Mouse (Mus musculus): ENCODE results near the gene Gigyf2. TPM values are rescaled to one million over a fixed set of nuclear protein-coding genes. Genes with fewer than 3 reads are reported as not detected.

The Gigyf2 gene
- 53.2 and 61.3 TPM in 2 replicates for polyA plus RNA-seq (2014; fragmentation: Nextera tagmentation; extraction: Ambion mirVana)

GRCm38 (mm10) chr1:87326742-87327163 is at the start of gene Gigyf2:
Gene Gigyf2 (plus strand): TSS chr1:87326998.
- Histone ChIP-seq H3K27me3 (ENCODE audit: control insufficient read depth, insufficient read depth, low read length) (no peaks in the 10 kb centered on the region), H3K4me2 (replicated peaks; ENCODE audit: low read depth, low read length) (peak within 1 kb of the TSS; percentile 60), H3K27ac (ENCODE audit: low read depth, low read length) (peak within 1 kb of the TSS; percentile 97), H3K9ac (ENCODE audit: low read depth, low read length) (peak within 1 kb of the TSS; percentile 98), H3K4me3 (ENCODE audit: low read length) (peak within 1 kb of the TSS; percentile 99), H3K4me1 (ENCODE audit: control insufficient read depth, insufficient read depth, low read length) (peaks cover 5% of the 10 kb centered on the region), H3K9me3 (ENCODE audit: control insufficient read depth, low read length) (no peaks in the 10 kb centered on the region), H3K36me3 (ENCODE audit: control insufficient read depth, insufficient read depth, low read length) (no peaks in the 10 kb centered on the region; the same call in 1 of the 2 replicates)
- ATAC-seq (ENCODE audit: low FRiP score, low TSS enrichment), result peak; percentile 99
- WGBS, result under 1% methylated on average over 34 of the region's 36 CpGs

GRCm38 (mm10) chr1:87280281-87280680 is 46.5 kb upstream of the Gigyf2 start:
- no peak overlapping the region for H3K27ac ChIP-seq (ENCODE audit: low read depth, low read length)
- no peak overlapping the region for H3K9ac ChIP-seq (ENCODE audit: low read depth, low read length)
- no peak overlapping the region for H3K4me2 ChIP-seq (replicated peaks; ENCODE audit: low read depth, low read length)
- H3K4me3 ChIP-seq (ENCODE audit: low read length), result no peak overlapping the region
- H3K4me1 ChIP-seq (ENCODE audit: control insufficient read depth, insufficient read depth, low read length), result no peaks in the 10 kb centered on the region
- no peak for ATAC-seq (ENCODE audit: low FRiP score, low TSS enrichment)
- H3K36me3 ChIP-seq (ENCODE audit: control insufficient read depth, insufficient read depth, low read length), result no peaks in the 10 kb centered on the region
- WGBS, result 81% methylated on average over 5 of the region's 5 CpGs
- no peaks in the 10 kb centered on the region for H3K9me3 ChIP-seq (ENCODE audit: control insufficient read depth, low read length)
- H3K27me3 ChIP-seq (ENCODE audit: control insufficient read depth, insufficient read depth, low read length), result no peaks in the 10 kb centered on the region

- Histone ChIP-seq H3K36me3 (ENCODE audit: control insufficient read depth, insufficient read depth, low read length) (no peaks in the 10 kb centered on the region), H3K4me2 (replicated peaks; ENCODE audit: low read depth, low read length) (no peak overlapping the region)
These were observed 45.0 kb upstream of the Gigyf2 start for GRCm38 (mm10) chr1:87281599-87282412.

GRCm38 (mm10) chr1:87282413-87282788 is 44.4 kb upstream of the Gigyf2 start:
- WGBS, result 69% methylated on average over 6 of the region's 6 CpGs
- Histone ChIP-seq H3K27me3 (ENCODE audit: control insufficient read depth, insufficient read depth, low read length) (no peaks in the 10 kb centered on the region), H3K4me3 (ENCODE audit: low read length) (no peak overlapping the region), H3K4me2 (replicated peaks; ENCODE audit: low read depth, low read length) (no peak overlapping the region), H3K9me3 (ENCODE audit: control insufficient read depth, low read length) (no peaks in the 10 kb centered on the region), H3K27ac (ENCODE audit: low read depth, low read length) (no peak overlapping the region), H3K4me1 (ENCODE audit: control insufficient read depth, insufficient read depth, low read length) (no peaks in the 10 kb centered on the region), H3K36me3 (ENCODE audit: control insufficient read depth, insufficient read depth, low read length) (no peaks in the 10 kb centered on the region), H3K9ac (ENCODE audit: low read depth, low read length) (no peak overlapping the region)
- no peak for ATAC-seq (ENCODE audit: low FRiP score, low TSS enrichment)

More at GRCm38 (mm10) chr1:87281599-87282412, 45.0 kb upstream of the Gigyf2 start:
- Histone ChIP-seq H3K9me3 (ENCODE audit: control insufficient read depth, low read length) (no peaks in the 10 kb centered on the region), H3K27ac (ENCODE audit: low read depth, low read length) (no peak overlapping the region), H3K9ac (ENCODE audit: low read depth, low read length) (no peak overlapping the region), H3K4me1 (ENCODE audit: control insufficient read depth, insufficient read depth, low read length) (no peaks in the 10 kb centered on the region), H3K27me3 (ENCODE audit: control insufficient read depth, insufficient read depth, low read length) (no peaks in the 10 kb centered on the region), H3K4me3 (ENCODE audit: low read length) (no peak overlapping the region)
- no peak for ATAC-seq (ENCODE audit: low FRiP score, low TSS enrichment)
- 21% methylated on average over 20 of the region's 20 CpGs for WGBS

- Histone ChIP-seq H3K4me3 (ENCODE audit: low read length) (no peak overlapping the region), H3K4me1 (ENCODE audit: control insufficient read depth, insufficient read depth, low read length) (no peaks in the 10 kb centered on the region), H3K27me3 (ENCODE audit: control insufficient read depth, insufficient read depth, low read length) (no peaks in the 10 kb centered on the region), H3K9me3 (ENCODE audit: control insufficient read depth, low read length) (no peaks in the 10 kb centered on the region), H3K27ac (ENCODE audit: low read depth, low read length) (no peak overlapping the region), H3K9ac (ENCODE audit: low read depth, low read length) (no peak overlapping the region), H3K4me2 (replicated peaks; ENCODE audit: low read depth, low read length) (no peak overlapping the region), H3K36me3 (ENCODE audit: control insufficient read depth, insufficient read depth, low read length) (no peaks in the 10 kb centered on the region)
- WGBS, result 79% methylated on average over 10 of the region's 10 CpGs
- no peak for ATAC-seq (ENCODE audit: low FRiP score, low TSS enrichment)
These were observed 43.3 kb upstream of the Gigyf2 start for GRCm38 (mm10) chr1:87283410-87283960.

- H3K4me2 ChIP-seq (replicated peaks; ENCODE audit: low read depth, low read length), result no peak overlapping the region
- 90% methylated on average over 2 of the region's 2 CpGs for WGBS
- H3K4me3 ChIP-seq (ENCODE audit: low read length), result no peak overlapping the region
- H3K4me1 ChIP-seq (ENCODE audit: control insufficient read depth, insufficient read depth, low read length), result no peaks in the 10 kb centered on the region
- no peak overlapping the region for H3K27ac ChIP-seq (ENCODE audit: low read depth, low read length)
- ATAC-seq (ENCODE audit: low FRiP score, low TSS enrichment), result no peak
- no peak overlapping the region for H3K9ac ChIP-seq (ENCODE audit: low read depth, low read length)
- H3K9me3 ChIP-seq (ENCODE audit: control insufficient read depth, low read length), result no peaks in the 10 kb centered on the region
- no peaks in the 10 kb centered on the region for H3K36me3 ChIP-seq (ENCODE audit: control insufficient read depth, insufficient read depth, low read length)
- H3K27me3 ChIP-seq (ENCODE audit: control insufficient read depth, insufficient read depth, low read length), result no peaks in the 10 kb centered on the region
These were observed 39.7 kb upstream of the Gigyf2 start for GRCm38 (mm10) chr1:87287105-87287504.

- Histone ChIP-seq H3K9me3 (ENCODE audit: control insufficient read depth, low read length) (no peaks in the 10 kb centered on the region), H3K4me3 (ENCODE audit: low read length) (no peak overlapping the region), H3K27ac (ENCODE audit: low read depth, low read length) (no peak overlapping the region), H3K4me2 (replicated peaks; ENCODE audit: low read depth, low read length) (no peak overlapping the region), H3K9ac (ENCODE audit: low read depth, low read length) (no peak overlapping the region), H3K27me3 (ENCODE audit: control insufficient read depth, insufficient read depth, low read length) (no peaks in the 10 kb centered on the region), H3K36me3 (ENCODE audit: control insufficient read depth, insufficient read depth, low read length) (no peaks in the 10 kb centered on the region), H3K4me1 (ENCODE audit: control insufficient read depth, insufficient read depth, low read length) (peaks cover 2% of the 10 kb centered on the region; the same call in 1 of the 2 replicates)
- ATAC-seq (ENCODE audit: low FRiP score, low TSS enrichment), result no peak
- WGBS, result 77% methylated on average over 8 of the region's 8 CpGs
These were observed 35.4 kb upstream of the Gigyf2 start for GRCm38 (mm10) chr1:87291416-87291815.

GRCm38 (mm10) chr1:87292420-87293190 is 34.2 kb upstream of the Gigyf2 start:
- Histone ChIP-seq H3K9me3 (ENCODE audit: control insufficient read depth, low read length) (no peaks in the 10 kb centered on the region), H3K4me1 (ENCODE audit: control insufficient read depth, insufficient read depth, low read length) (peaks cover 2% of the 10 kb centered on the region; the same call in 1 of the 2 replicates), H3K27me3 (ENCODE audit: control insufficient read depth, insufficient read depth, low read length) (no peaks in the 10 kb centered on the region), H3K36me3 (ENCODE audit: control insufficient read depth, insufficient read depth, low read length) (no peaks in the 10 kb centered on the region), H3K4me3 (ENCODE audit: low read length) (no peak overlapping the region), H3K9ac (ENCODE audit: low read depth, low read length) (no peak overlapping the region; the same call in 1 of the 2 replicates), H3K4me2 (replicated peaks; ENCODE audit: low read depth, low read length) (no peak overlapping the region), H3K27ac (ENCODE audit: low read depth, low read length) (no peak overlapping the region)
- WGBS, result 44% methylated on average over 15 of the region's 15 CpGs
- peak; percentile 84 for ATAC-seq (ENCODE audit: low FRiP score, low TSS enrichment)
